Mouse (Mus musculus) heart, embryonic 12.5 days (tissue): ENCODE measurements around the gene Sec24a. TPM values are rescaled to one million over a fixed set of nuclear protein-coding genes. Genes with fewer than 3 reads are reported as not detected.
"Not testable (repeated sequence)": the region's sequence is repeated elsewhere in the genome, so short reads cannot be mapped to it uniquely, and the experiment has no call there.

Source experiments
- ATAC-seq: fragments of 200-750 bp; cut with Nextera tagmentation; 2 replicates; pipeline ENCODE4 v1.8.0; 2017; ENCODE audit warnings: moderate TSS enrichment, moderate library complexity; ENCODE audit not compliant: insufficient number of reproducible peaks, low FRiP score
- H3K27ac ChIP-seq: fragments of 300-500 bp; sonication (generic); 2 replicates; pipeline ENCODE4 v1.5.1; 2016; ENCODE audit warnings: mild to moderate bottlenecking, moderate library complexity; ENCODE audit not compliant: poor library complexity, severe bottlenecking
- H3K27me3 ChIP-seq: fragments of 300-500 bp; sonication (generic); replicated peaks from 2 replicates; pipeline ENCODE4 v1.6.1; 2016; ENCODE audit warnings: mild to moderate bottlenecking, moderate library complexity
- H3K36me3 ChIP-seq: fragments of 300-500 bp; sonication (generic); 2 replicates; pipeline ENCODE4 v1.6.1; 2016; ENCODE audit warnings: mild to moderate bottlenecking, moderate library complexity
- H3K4me1 ChIP-seq: fragments of 300-500 bp; sonication (generic); replicated peaks from 2 replicates; pipeline ENCODE4 v1.6.1; 2016; ENCODE audit warnings: mild to moderate bottlenecking
- H3K4me2 ChIP-seq: fragments of 300-500 bp; sonication (generic); 2 replicates; pipeline ENCODE4 v1.6.1; 2016; ENCODE audit warnings: mild to moderate bottlenecking, moderate library complexity
- H3K4me3 ChIP-seq: fragments of 300-500 bp; sonication (generic); 2 replicates; pipeline ENCODE4 v1.5.1; 2016; ENCODE audit warnings: mild to moderate bottlenecking
- H3K9ac ChIP-seq: fragments of 300-500 bp; sonication (generic); 2 replicates; pipeline ENCODE4 v1.6.1; 2016; ENCODE audit warnings: mild to moderate bottlenecking, moderate library complexity
- H3K9me3 ChIP-seq: fragments of 300-500 bp; sonication (generic); replicated peaks from 2 replicates; pipeline ENCODE4 v1.6.1; 2016; ENCODE audit warnings: mild to moderate bottlenecking, moderate library complexity
- WGBS: fragments of 180-500 bp; shearing (Covaris S2); methylation state at CpG from one replicate; pipeline ENCODE4 v1.1.7; 2016; 5-methylcytosine and 5-hydroxymethylcytosine counted together
- polyA plus RNA-seq: library from polyadenylated mRNA; unstranded; fragments of >200 nt; fragmentation: Nextera tagmentation; extraction: Ambion mirVana; gene quantifications from 2 replicates; pipeline ENCODE4 v1.2.1, GENCODE M21; 2016

The Sec24a gene
- polyA plus RNA-seq: 14.6 and 15.2 TPM in 2 replicates

DNA sequence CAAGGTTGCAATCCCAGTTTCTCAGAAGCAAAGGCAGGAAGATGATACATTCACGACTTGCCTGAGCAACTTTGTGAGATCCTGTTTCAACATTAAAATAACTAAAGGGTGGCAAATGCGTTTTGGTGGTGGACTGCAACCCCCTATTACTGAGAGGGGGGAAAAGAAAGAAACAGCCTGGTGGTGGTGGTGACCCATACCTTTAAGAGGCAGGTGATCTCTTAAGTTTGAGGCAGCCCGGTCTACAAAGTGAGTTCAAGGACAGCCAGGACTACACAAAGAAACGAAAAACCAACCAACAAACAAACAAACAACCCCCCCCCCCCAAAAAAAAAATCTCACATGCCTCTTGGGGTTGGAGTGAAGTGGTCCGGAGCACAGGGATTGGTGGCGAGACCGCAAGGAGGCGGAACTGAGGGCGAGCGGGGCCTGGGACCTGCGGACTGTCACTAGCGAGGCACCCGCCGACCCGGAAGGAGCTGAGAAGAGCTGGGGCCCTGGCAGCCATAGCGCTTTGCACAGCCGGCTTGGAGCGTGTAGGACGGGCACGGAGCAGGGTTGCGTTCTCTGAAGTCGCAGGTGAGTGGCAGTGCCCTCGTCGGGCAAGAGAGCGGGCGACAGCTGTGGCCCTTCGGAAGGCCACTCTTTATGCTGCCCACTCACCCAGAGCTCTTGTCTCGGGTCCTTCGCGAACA, at the start of gene Sec24a, which contains the start of gene Sar1b:
Gene Sec24a, minus strand, starts transcription at position 422 of the 695 bp plus-strand sequence.
Gene Sar1b, plus strand, starts transcription at position 475 of the 695 bp plus-strand sequence.
- Histone ChIP-seq H3K36me3 (no peaks in the 10 kb centered on the region), H3K9me3 (no peaks in the 10 kb centered on the region), H3K4me3 (peak within 1 kb of the TSS; percentile 99), H3K4me2 (peak within 1 kb of the TSS; percentile 99), H3K4me1 (peaks cover 10% of the 10 kb centered on the region), H3K27me3 (0 out of 2 replicates have a peak, but pooled peaks cover 4% of the 10 kb centered on the region), H3K9ac (peak within 1 kb of the TSS; percentile 97), H3K27ac (no peak within 1 kb of the TSS)
- peak; percentile 91 for ATAC-seq
- WGBS: 2% methylated on average over 30 of the region's 30 CpGs

DNA sequence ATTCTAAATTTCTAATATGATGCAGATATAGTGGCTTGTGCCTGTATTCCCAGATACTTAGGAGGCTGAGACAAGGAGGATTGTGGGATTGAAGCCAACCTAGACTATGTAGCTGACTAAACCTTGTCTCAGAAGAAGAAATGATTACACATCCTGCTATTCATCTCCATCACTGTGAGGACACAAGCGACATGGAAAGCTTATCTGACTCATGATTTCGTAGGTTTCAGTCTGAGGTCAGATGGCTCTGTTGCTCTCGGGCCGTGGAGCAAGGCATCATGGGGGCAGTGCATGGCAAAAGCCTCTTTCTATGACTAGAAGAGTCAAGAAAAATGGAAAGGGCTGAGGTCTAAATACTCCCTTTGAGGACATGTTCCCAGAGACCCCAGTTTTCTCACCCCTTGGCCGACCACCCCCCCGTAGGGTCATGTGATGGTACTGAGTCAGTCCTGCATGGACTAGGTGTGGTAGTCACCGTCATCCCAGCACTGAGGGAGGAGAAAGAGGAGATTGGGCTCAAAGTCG, 48.6 kb upstream of the Sec24a start:
- no peak overlapping the region for H3K4me2 ChIP-seq
- no peak overlapping the region for H3K4me3 ChIP-seq
- H3K27ac ChIP-seq: no peak overlapping the region
- H3K4me1 ChIP-seq: no peaks in the 10 kb centered on the region
- H3K36me3 ChIP-seq: no peaks in the 10 kb centered on the region
- H3K9me3 ChIP-seq: peaks cover 2% of the 10 kb centered on the region; the same call in 1 of the 2 replicates
- 82% methylated on average over 8 of the region's 8 CpGs for WGBS
- no peak for ATAC-seq
- H3K9ac ChIP-seq: no peak overlapping the region
- no peaks in the 10 kb centered on the region for H3K27me3 ChIP-seq

DNA sequence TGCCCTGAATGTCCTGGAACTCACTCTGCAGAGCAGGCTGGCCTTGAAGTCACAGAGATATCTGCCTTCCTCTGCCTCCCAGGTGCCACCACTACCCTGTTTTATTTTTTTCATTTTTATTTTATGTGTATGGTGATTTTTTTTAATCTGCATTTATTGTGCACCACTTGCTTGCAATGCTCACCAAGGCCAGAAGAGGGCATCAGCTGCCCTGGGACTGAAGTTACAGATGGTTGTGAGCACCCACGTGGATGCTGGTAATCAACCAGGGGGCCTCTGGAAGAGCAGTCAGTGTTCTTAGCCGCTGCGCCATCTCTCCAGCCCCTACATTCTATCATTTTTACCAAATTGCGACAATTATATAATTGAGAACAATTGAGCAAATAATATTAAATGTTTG, 47.8 kb upstream of the Sec24a start:
- ATAC-seq: no peak
- Histone ChIP-seq H3K4me3 (no peak overlapping the region), H3K27me3 (no peaks in the 10 kb centered on the region), H3K4me2 (no peak overlapping the region), H3K9me3 (peaks cover 2% of the 10 kb centered on the region; the same call in 1 of the 2 replicates), H3K36me3 (no peaks in the 10 kb centered on the region), H3K27ac (no peak overlapping the region), H3K4me1 (no peaks in the 10 kb centered on the region), H3K9ac (no peak overlapping the region)
- 78% methylated on average over 4 of the region's 4 CpGs for WGBS

DNA sequence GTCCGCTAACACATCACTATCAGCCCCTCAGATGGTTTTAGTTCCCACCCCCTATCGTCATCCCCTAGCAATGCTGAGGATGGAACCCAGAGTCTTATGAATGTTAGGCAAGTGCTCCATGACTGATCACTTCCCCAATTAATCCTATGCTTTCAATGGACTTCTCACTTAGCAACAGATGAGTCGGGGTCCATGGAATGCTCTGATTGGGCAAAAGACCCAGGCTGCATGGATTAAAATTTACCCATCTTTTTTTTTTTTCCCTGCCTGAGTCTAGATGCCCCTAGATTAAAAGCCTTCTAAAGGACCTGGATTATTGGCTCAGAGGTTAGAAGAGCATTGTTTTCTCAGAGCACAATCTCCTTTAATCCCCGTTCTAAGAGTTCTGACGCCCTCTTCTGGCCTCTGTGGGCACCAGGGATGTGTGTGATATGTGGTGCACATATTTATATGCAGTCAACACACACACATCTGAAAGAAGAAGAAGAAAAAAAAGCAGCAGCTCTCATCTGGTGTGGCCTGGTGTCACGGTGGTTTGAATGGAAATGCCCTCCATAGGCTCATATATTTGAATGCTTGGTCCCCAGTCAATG, 46.3 kb upstream of the Sec24a start:
- H3K4me3 ChIP-seq: no peak overlapping the region
- H3K9me3 ChIP-seq: peaks cover 2% of the 10 kb centered on the region; the same call in 1 of the 2 replicates
- ATAC-seq: no peak
- peaks cover 5% of the 10 kb centered on the region; the same call in 1 of the 2 replicates for H3K4me1 ChIP-seq
- no peaks in the 10 kb centered on the region for H3K27me3 ChIP-seq
- no peak overlapping the region for H3K27ac ChIP-seq
- H3K4me2 ChIP-seq: no peak overlapping the region
- H3K9ac ChIP-seq: no peak overlapping the region
- no peaks in the 10 kb centered on the region for H3K36me3 ChIP-seq
- 48% methylated on average over 6 of the region's 6 CpGs for WGBS

DNA sequence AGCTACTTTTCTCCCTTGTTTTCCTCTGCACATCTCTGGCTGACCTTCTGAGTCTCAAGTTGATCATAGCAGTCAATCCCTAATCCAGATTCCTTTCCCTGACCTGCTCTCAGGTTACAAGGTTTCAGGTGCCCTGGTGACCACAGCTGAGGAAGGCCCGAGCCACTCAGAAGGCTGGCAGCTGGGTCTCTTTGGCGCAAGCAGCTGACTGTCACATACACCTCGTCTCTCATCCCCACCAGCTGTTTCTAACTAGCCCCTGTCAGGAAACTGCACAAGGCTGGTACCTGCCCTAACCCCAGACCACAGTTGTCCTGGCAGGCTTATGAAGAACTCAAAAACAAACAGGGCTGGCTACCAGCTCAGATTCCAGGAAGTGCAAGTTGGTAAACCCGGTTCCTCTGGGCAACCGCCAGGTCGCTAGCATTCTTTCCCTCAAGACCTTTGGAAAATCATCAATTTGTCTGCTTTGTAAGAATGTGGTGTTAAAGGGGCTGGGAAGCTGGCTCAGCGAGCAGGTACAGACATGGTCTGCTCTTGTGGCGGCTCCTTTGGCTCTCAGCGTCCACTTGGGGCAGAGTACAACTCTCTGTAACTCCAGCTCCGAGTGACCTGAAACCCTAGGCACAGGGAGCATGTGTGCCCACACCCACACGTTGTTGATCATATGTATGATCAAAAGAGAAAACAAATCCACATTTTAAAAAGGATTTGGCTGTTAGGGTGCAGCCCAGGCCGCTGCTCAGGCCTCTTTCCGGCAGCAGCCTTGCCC, 43.9 kb upstream of the Sec24a start:
- 46% methylated on average over 13 of the region's 13 CpGs for WGBS
- no peak overlapping the region for H3K27ac ChIP-seq

DNA sequence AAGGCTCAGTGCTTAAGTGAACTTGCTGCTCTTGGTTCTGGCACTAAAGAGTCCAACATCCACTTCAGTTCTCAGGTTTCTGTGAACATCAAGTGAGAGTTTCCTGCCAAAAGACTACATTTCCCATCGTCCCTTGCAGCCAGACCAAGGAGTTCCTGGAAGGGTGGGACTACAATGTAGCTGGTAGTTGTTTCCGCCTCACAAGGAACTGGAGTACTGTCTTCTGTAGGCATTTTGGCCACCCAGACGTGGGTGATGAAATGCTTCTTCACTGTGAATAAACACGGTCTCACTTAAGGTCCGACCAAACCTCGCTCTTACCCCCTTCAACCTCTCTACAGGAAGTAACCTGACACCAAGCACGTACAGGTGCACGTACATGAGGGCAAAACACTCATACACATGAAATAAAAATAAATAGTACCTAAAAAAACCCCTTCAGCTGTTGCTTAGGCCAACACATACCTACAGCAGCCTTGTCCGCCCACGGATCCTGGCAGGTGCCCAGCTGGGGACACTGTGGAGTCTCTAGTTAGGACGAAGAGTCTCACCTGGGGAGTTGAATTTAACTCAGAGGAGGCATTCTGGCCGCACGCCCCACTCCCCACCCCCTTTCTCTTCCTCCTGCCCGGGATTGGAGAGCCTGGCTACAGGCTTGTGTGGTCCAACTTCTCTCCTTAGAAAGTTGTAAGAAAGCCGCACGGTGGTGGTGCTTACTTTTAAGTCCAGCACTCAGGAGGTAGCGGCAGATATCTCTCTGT, 42.0 kb upstream of the Sec24a start:
- H3K27ac ChIP-seq: no peak overlapping the region
- ATAC-seq: peak; percentile 50; the same call in 1 of the 2 replicates
- no peaks in the 10 kb centered on the region for H3K9me3 ChIP-seq
- H3K4me2 ChIP-seq: peak overlapping the region; percentile 78
- H3K4me1 ChIP-seq: peaks cover 15% of the 10 kb centered on the region
- peak overlapping the region; percentile 50 for H3K9ac ChIP-seq
- peak overlapping the region; percentile 61 for H3K4me3 ChIP-seq
- WGBS: 14% methylated on average over 17 of the region's 17 CpGs
- H3K27me3 ChIP-seq: no peaks in the 10 kb centered on the region
- no peaks in the 10 kb centered on the region for H3K36me3 ChIP-seq

More for the DNA sequence above, 43.9 kb upstream of the Sec24a start:
- Histone ChIP-seq H3K4me2 (no peak overlapping the region), H3K4me1 (peaks cover 5% of the 10 kb centered on the region; the same call in 1 of the 2 replicates), H3K9me3 (peaks cover 2% of the 10 kb centered on the region; the same call in 1 of the 2 replicates), H3K36me3 (no peaks in the 10 kb centered on the region), H3K27me3 (no peaks in the 10 kb centered on the region), H3K4me3 (no peak overlapping the region), H3K9ac (no peak overlapping the region)
- ATAC-seq: no peak

DNA sequence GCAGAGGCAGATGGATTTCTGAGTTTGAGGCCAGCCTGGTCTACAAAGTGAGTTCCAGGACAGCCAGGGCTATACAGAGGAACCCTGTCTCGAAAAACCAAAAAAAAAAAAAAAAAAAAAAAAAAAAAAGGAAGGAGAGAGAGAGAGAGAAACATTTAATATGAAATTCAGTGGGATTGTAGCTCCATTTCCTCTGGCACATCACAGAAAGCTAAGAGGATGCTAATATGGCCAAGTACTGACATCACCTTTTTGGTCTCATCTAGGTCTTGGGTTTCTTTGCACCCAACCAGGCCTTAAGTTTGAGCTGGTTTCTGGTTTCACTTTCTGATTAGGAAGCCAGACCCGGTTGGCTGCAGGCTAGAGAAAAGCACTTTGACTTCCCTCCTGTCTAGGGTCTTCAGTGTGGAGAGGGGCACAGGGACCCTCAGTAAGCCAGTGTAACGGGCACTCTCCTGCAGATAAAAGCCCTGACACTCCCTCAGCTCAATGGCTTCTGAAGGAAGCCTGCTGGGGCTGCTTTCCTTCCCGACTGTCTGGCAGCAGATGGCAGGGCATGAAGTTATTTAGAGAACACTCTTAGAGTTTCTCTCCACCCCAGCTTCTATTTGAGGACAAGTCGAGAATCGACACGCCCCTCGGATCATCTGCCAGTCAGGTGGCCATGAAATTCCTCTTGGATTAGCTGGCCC, 37.3 kb upstream of the Sec24a start:
- peaks cover 21% of the 10 kb centered on the region for H3K4me1 ChIP-seq
- H3K9me3 ChIP-seq: no peaks in the 10 kb centered on the region
- H3K27me3 ChIP-seq: no peaks in the 10 kb centered on the region
- H3K36me3 ChIP-seq: no peaks in the 10 kb centered on the region
- H3K9ac ChIP-seq: no peak overlapping the region
- 26% methylated on average over 8 of the region's 8 CpGs for WGBS
- ATAC-seq: no peak
- no peak overlapping the region for H3K4me3 ChIP-seq
- H3K4me2 ChIP-seq: peak overlapping the region; percentile 47
- peak overlapping the region; percentile 80 for H3K27ac ChIP-seq

DNA sequence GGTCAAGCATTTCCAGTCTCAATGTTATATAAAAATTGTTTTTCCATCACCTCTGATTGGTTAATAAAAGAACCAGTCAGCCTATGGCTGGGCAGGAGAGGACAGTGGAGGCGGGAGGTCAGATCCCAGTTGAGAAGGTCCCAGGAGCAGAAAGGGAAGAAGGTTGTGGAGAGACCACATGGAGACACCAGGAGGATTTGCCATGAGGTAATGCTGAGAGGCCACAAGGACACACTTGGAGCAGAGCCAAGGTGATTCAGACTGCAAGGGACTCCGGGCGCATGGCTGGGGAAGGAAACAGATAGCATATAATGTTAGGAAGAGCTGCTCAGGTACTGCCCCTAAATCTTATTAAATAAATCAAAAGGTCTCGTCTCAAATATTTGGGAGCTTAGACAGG, 32.8 kb upstream of the Sec24a start:
- H3K4me1 ChIP-seq: peaks cover 12% of the 10 kb centered on the region
- no peak overlapping the region for H3K9ac ChIP-seq
- no peaks in the 10 kb centered on the region for H3K9me3 ChIP-seq
- H3K27me3 ChIP-seq: no peaks in the 10 kb centered on the region
- H3K4me2 ChIP-seq: no peak overlapping the region
- no peak for ATAC-seq
- no peak overlapping the region for H3K4me3 ChIP-seq
- H3K27ac ChIP-seq: no peak overlapping the region
- WGBS: 54% methylated on average over 4 of the region's 4 CpGs
- H3K36me3 ChIP-seq: peaks cover 15% of the 10 kb centered on the region

DNA sequence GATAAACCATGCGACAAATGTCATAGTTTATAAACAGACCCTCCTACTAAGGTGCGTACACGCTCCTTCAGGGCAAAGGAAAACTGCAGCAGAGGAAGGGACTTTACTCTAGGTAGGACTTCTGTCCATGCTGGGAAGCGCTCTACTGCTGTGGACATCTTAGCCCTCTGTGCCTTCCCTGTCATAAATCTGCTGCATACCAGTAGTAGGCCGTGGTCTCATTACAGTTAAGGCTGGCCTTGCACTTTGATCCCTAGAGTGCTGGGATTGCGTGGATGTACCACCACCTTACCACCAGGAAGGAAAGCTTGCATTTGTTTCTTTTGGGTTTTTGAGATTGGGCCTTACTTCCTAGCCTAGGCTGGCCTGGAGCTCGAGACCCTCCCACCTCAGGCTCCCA, 27.2 kb upstream of the Sec24a start:
- Histone ChIP-seq H3K4me2 (no peak overlapping the region), H3K4me3 (no peak overlapping the region), H3K27ac (no peak overlapping the region), H3K27me3 (no peaks in the 10 kb centered on the region), H3K36me3 (peaks cover 62% of the 10 kb centered on the region), H3K4me1 (no peaks in the 10 kb centered on the region), H3K9ac (no peak overlapping the region), H3K9me3 (no peaks in the 10 kb centered on the region)
- ATAC-seq: no peak
- 96% methylated on average over 7 of the region's 7 CpGs for WGBS

DNA sequence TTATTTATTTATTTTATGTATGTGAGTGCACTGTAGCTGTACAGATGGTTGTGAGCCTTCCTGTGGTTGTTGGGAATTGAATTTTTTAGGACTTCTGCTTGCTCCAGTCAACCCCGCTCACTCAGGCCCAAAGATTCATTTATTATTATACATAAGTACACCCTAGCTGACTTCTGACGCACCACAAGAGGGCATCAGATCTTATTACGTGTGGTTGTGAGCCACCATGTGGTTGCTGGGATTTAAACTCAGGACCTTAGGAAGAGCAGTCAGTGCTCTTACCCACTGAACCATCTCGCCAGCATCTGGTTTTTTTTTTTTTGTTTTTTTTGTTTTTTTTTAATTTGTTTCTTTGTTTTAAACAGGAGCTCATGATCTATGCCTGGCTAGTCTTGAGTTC, 26.3 kb upstream of the Sec24a start:
- H3K9me3 ChIP-seq, H3K9ac ChIP-seq, H3K4me1 ChIP-seq, H3K4me3 ChIP-seq, H3K27ac ChIP-seq, H3K27me3 ChIP-seq, ATAC-seq, H3K4me2 ChIP-seq: not testable (repeated sequence)
- 87% methylated on average over 4 of the region's 4 CpGs for WGBS
- peaks cover 65% of the 10 kb centered on the region for H3K36me3 ChIP-seq
